Mouse (Mus musculus): ENCODE data around the gene Spata18. TPM values are rescaled to one million over a fixed set of nuclear protein-coding genes. Genes with fewer than 3 reads are reported as not detected.

Gene Spata18
- polyA plus RNA-seq, 1 experiment = not detected

GRCm38 (mm10) chr5:73626842-73627241 lies 24.3 kb upstream of the Spata18 start:
- Histone ChIP-seq H3K4me3 (ENCODE audit: insufficient read depth, low read depth, low read length) (no peak overlapping the region), H3K27ac (ENCODE audit: insufficient read depth, low read depth, low read length) (no peak overlapping the region), H3K4me1 (ENCODE audit: control insufficient read depth, insufficient read depth, low read length) (no peaks in the 10 kb centered on the region)
- 95% methylated on average over 7 of the region's 7 CpGs for WGBS
- TF ChIP-seq CTCF (IDR thresholded peaks at IDR 0.05; ENCODE audit: insufficient read depth, low read depth, low read length) (no peak), POLR2A (IDR thresholded peaks at IDR 0.05; ENCODE audit: insufficient read depth, low read depth, low read length) (no peak)

GRCm38 (mm10) chr5:73627559-73627958 lies 23.6 kb upstream of the Spata18 start:
- WGBS = 65% methylated on average over 4 of the region's 4 CpGs
- Histone ChIP-seq H3K4me3 (ENCODE audit: insufficient read depth, low read depth, low read length) (no peak overlapping the region), H3K4me1 (ENCODE audit: control insufficient read depth, insufficient read depth, low read length) (no peaks in the 10 kb centered on the region), H3K27ac (ENCODE audit: insufficient read depth, low read depth, low read length) (no peak overlapping the region)
- TF ChIP-seq POLR2A (IDR thresholded peaks at IDR 0.05; ENCODE audit: insufficient read depth, low read depth, low read length) = no peak
- no peak for TF ChIP-seq CTCF (IDR thresholded peaks at IDR 0.05; ENCODE audit: insufficient read depth, low read depth, low read length)

- WGBS = 90% methylated on average over 15 of the region's 15 CpGs
- no peak for TF ChIP-seq CTCF (IDR thresholded peaks at IDR 0.05; ENCODE audit: insufficient read depth, low read depth, low read length)
- no peak for TF ChIP-seq POLR2A (IDR thresholded peaks at IDR 0.05; ENCODE audit: insufficient read depth, low read depth, low read length)
- H3K4me3 ChIP-seq (ENCODE audit: insufficient read depth, low read depth, low read length) = no peak overlapping the region
- no peak overlapping the region for H3K27ac ChIP-seq (ENCODE audit: insufficient read depth, low read depth, low read length)
- no peaks in the 10 kb centered on the region for H3K4me1 ChIP-seq (ENCODE audit: control insufficient read depth, insufficient read depth, low read length)
Measured at GRCm38 (mm10) chr5:73627991-73628390, 23.2 kb upstream of the Spata18 start.

DNA sequence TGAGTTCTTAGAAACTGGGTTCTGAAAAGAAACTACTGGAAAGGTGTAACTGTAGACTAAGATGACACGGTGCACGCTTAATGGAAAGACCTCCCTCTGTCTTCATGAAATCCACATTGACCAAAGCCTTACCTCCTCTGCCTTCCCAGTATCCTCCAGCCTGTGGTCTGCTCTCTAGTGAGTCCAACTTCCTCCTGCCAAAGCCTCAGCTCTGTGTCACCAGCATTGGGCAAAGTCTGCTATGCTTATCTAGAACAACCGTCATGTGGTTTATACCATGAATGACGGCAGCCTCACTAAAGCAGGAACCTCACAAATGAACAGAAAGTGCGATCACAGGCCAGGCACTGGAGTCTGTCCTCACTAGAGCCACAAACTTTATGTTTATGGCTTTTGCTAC lies 21.0 kb upstream of the Spata18 start:
- Histone ChIP-seq H3K27ac (ENCODE audit: insufficient read depth, low read depth, low read length) (no peak overlapping the region), H3K4me1 (ENCODE audit: control insufficient read depth, insufficient read depth, low read length) (no peaks in the 10 kb centered on the region)
- TF ChIP-seq CTCF (IDR thresholded peaks at IDR 0.05; ENCODE audit: insufficient read depth, low read depth, low read length) = no peak
- no peak for TF ChIP-seq POLR2A (IDR thresholded peaks at IDR 0.05; ENCODE audit: insufficient read depth, low read depth, low read length)

GRCm38 (mm10) chr5:73631001-73631558 lies 20.1 kb upstream of the Spata18 start:
- TF ChIP-seq CTCF (IDR thresholded peaks at IDR 0.05; ENCODE audit: insufficient read depth, low read depth, low read length) (no peak), POLR2A (IDR thresholded peaks at IDR 0.05; ENCODE audit: insufficient read depth, low read depth, low read length) (no peak)
- WGBS = 69% methylated on average over 10 of the region's 10 CpGs
- Histone ChIP-seq H3K4me1 (ENCODE audit: control insufficient read depth, insufficient read depth, low read length) (no peaks in the 10 kb centered on the region), H3K4me3 (ENCODE audit: insufficient read depth, low read depth, low read length) (no peak overlapping the region), H3K27ac (ENCODE audit: insufficient read depth, low read depth, low read length) (no peak overlapping the region)

More for the DNA sequence above, 21.0 kb upstream of the Spata18 start:
- H3K4me3 ChIP-seq (ENCODE audit: insufficient read depth, low read depth, low read length) = no peak overlapping the region
- 96% methylated on average over 5 of the region's 5 CpGs for WGBS

GRCm38 (mm10) chr5:73632291-73632690 lies 18.9 kb upstream of the Spata18 start, which contains the start of gene Lrrc66:
TSS of gene Lrrc66 (minus strand) at chr5:73632526.
- 88% methylated on average over 8 of the region's 8 CpGs for WGBS
- Histone ChIP-seq H3K27ac (ENCODE audit: insufficient read depth, low read depth, low read length) (no peak within 1 kb of the TSS), H3K4me1 (ENCODE audit: control insufficient read depth, insufficient read depth, low read length) (peaks cover 3% of the 10 kb centered on the region; the same call in 1 of the 2 replicates), H3K4me3 (ENCODE audit: insufficient read depth, low read depth, low read length) (no peak within 1 kb of the TSS)
- TF ChIP-seq POLR2A (IDR thresholded peaks at IDR 0.05; ENCODE audit: insufficient read depth, low read depth, low read length) (no peak), CTCF (IDR thresholded peaks at IDR 0.05; ENCODE audit: insufficient read depth, low read depth, low read length) (no peak)

- Histone ChIP-seq H3K4me3 (ENCODE audit: insufficient read depth, low read depth, low read length) (no peak overlapping the region), H3K27ac (ENCODE audit: insufficient read depth, low read depth, low read length) (no peak overlapping the region), H3K4me1 (ENCODE audit: control insufficient read depth, insufficient read depth, low read length) (peaks cover 5% of the 10 kb centered on the region; the same call in 1 of the 2 replicates)
- 45% methylated on average over 8 of the region's 8 CpGs for WGBS
- TF ChIP-seq POLR2A (IDR thresholded peaks at IDR 0.05; ENCODE audit: insufficient read depth, low read depth, low read length) (no peak), CTCF (IDR thresholded peaks at IDR 0.05; ENCODE audit: insufficient read depth, low read depth, low read length) (peak; percentile 53)
Measured at GRCm38 (mm10) chr5:73633141-73633540, 18.0 kb upstream of the Spata18 start.

GRCm38 (mm10) chr5:73637337-73638107 lies 13.7 kb upstream of the Spata18 start:
- H3K4me1 ChIP-seq (ENCODE audit: control insufficient read depth, insufficient read depth, low read length) = peaks cover 5% of the 10 kb centered on the region; the same call in 1 of the 2 replicates
- 37% methylated on average over 8 of the region's 8 CpGs for WGBS
- TF ChIP-seq CTCF (IDR thresholded peaks at IDR 0.05; ENCODE audit: insufficient read depth, low read depth, low read length) (no peak), POLR2A (IDR thresholded peaks at IDR 0.05; ENCODE audit: insufficient read depth, low read depth, low read length) (no peak)
- H3K4me3 ChIP-seq (ENCODE audit: insufficient read depth, low read depth, low read length) = no peak overlapping the region
- peak overlapping the region; percentile 25; the same call in 1 of the 2 replicates for H3K27ac ChIP-seq (ENCODE audit: insufficient read depth, low read depth, low read length)

GRCm38 (mm10) chr5:73641058-73641457 lies 10.1 kb upstream of the Spata18 start:
- TF ChIP-seq CTCF (IDR thresholded peaks at IDR 0.05; ENCODE audit: insufficient read depth, low read depth, low read length) (no peak), POLR2A (IDR thresholded peaks at IDR 0.05; ENCODE audit: insufficient read depth, low read depth, low read length) (no peak)
- H3K27ac ChIP-seq (ENCODE audit: insufficient read depth, low read depth, low read length) = no peak overlapping the region
- H3K4me1 ChIP-seq (ENCODE audit: control insufficient read depth, insufficient read depth, low read length) = peaks cover 8% of the 10 kb centered on the region; the same call in 1 of the 2 replicates
- WGBS = 96% methylated on average over 3 of the region's 3 CpGs
- H3K4me3 ChIP-seq (ENCODE audit: insufficient read depth, low read depth, low read length) = no peak overlapping the region

All from olfactory bulb, adult 2 months (tissue).